Mouse (Mus musculus) myocyte (in vitro differentiated cells): ENCODE results near the gene Plcl2.

Source experiments
- MAX ChIP-seq: IDR thresholded peaks from one replicate; pipeline ENCODE4 v1.6.1; 2011; ENCODE audit warnings: low read depth, mild to moderate bottlenecking, control low read depth
- POLR2A ChIP-seq: IDR thresholded peaks from one replicate; pipeline ENCODE4 v1.6.1; 2011; ENCODE audit warnings: low read depth, mild to moderate bottlenecking, control low read depth, moderate library complexity; ENCODE audit not compliant: insufficient read length
- POLR2AphosphoS2 ChIP-seq: IDR thresholded peaks from one replicate; pipeline ENCODE4 v1.6.1; 2011; ENCODE audit warnings: low read depth, control low read depth; ENCODE audit not compliant: insufficient read length

DNA sequence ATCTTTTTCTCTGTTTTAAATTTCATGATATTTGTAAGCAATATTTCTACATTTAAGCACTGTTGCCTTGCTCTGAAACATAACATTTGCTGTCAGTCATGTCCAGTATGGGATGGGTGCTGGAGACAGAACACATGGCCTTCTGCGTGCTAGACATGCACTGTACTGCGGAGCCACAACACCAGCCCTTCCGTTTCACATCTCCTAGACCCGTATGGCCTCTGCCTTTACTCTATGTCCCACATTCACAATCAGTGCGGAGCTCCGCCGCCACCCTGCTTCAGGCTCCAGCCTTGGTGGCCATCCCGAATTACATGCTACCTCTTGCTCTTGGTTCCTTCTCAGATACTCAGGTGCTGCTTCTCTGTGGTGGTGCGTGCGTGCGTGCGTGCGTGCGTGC lies 168.1 kb downstream of the Plcl2 start:
- no peak for TF ChIP-seq MAX
- TF ChIP-seq POLR2A: no peak
- no peak for TF ChIP-seq POLR2AphosphoS2
